Mouse (Mus musculus) limb, embryonic 14.5 days (tissue): ENCODE results near the gene Moxd1. TPM values are rescaled to one million over a fixed set of nuclear protein-coding genes. Genes with fewer than 3 reads are reported as not detected.
A peak's percentile ranks its signal among the peaks of the same experiment; 100 is the strongest.

Experiments
- ATAC-seq: fragments of 200-750 bp; cut with Nextera tagmentation; 2 replicates; pipeline ENCODE4 v1.8.0; 2017; ENCODE audit warnings: low read depth, moderate number of reproducible peaks, moderate TSS enrichment; ENCODE audit not compliant: low FRiP score
- DNase-seq: peaks from one replicate; pipeline ENCODE4 v3.0.0-alpha.2; 2015; ENCODE audit warnings: low spot score
- H3K27ac ChIP-seq: fragments of 300-500 bp; sonication (generic); replicated peaks from 2 replicates; pipeline ENCODE4 v1.5.1; 2014; ENCODE audit warnings: low read depth, mild to moderate bottlenecking, low read length, moderate library complexity, mixed read lengths
- H3K27me3 ChIP-seq: fragments of 300-500 bp; sonication (generic); 2 replicates; pipeline ENCODE4 v1.6.1; 2014; ENCODE audit warnings: low read length, mixed read lengths; ENCODE audit not compliant: control insufficient read depth, insufficient read depth
- H3K36me3 ChIP-seq: fragments of 300-500 bp; sonication (generic); 2 replicates; pipeline ENCODE4 v1.6.1; 2014; ENCODE audit warnings: mild to moderate bottlenecking, low read length, moderate library complexity, mixed read lengths; ENCODE audit not compliant: control insufficient read depth, insufficient read depth
- H3K4me1 ChIP-seq: fragments of 300-500 bp; sonication (generic); 2 replicates; pipeline ENCODE4 v1.6.1; 2014; ENCODE audit warnings: antibody characterized with exemption, low read length, mixed read lengths; ENCODE audit not compliant: control insufficient read depth, insufficient read depth
- H3K4me2 ChIP-seq: fragments of 300-500 bp; sonication (generic); replicated peaks from 2 replicates; pipeline ENCODE4 v1.6.1; 2014; ENCODE audit warnings: low read depth, mild to moderate bottlenecking, low read length, moderate library complexity; ENCODE audit not compliant: severe bottlenecking
- H3K4me3 ChIP-seq: fragments of 300-500 bp; sonication (generic); replicated peaks from 2 replicates; pipeline ENCODE4 v1.5.1; 2014; ENCODE audit warnings: low read length
- H3K9ac ChIP-seq: fragments of 300-500 bp; sonication (generic); 2 replicates; pipeline ENCODE4 v1.6.1; 2014; ENCODE audit warnings: mild to moderate bottlenecking, low read depth, low read length, moderate library complexity; ENCODE audit not compliant: severe bottlenecking
- H3K9me3 ChIP-seq: fragments of 300-500 bp; sonication (generic); 2 replicates; pipeline ENCODE4 v1.6.1; 2016; ENCODE audit warnings: low read length; ENCODE audit not compliant: control insufficient read depth
- POLR2A ChIP-seq: fragments of 200-500 bp; IDR thresholded peaks from 2 replicates; pipeline ENCODE4 v1.8.0; 2012; ENCODE audit warnings: inconsistent platforms, mild to moderate bottlenecking, moderate library complexity, borderline replicate concordance; ENCODE audit not compliant: insufficient read depth, insufficient read length; ENCODE audit errors: extremely low read depth
- WGBS: fragments of 180-500 bp; shearing (Covaris S2); extraction: QIAGEN DNeasy Blood & Tissue Kit; methylation state at CpG from one replicate; pipeline ENCODE4 v1.1.7; 2014; 5-methylcytosine and 5-hydroxymethylcytosine counted together
- polyA plus RNA-seq, 2 experiments: library from polyadenylated mRNA; depleted of rRNA in 1 of 2; stranded (reverse) in 1 of 2; unstranded in 1 of 2; fragments of >200 nt; fragmentation: Nextera tagmentation in 1 of 2; extraction: Ambion mirVana in 1 of 2; gene quantifications; 2 replicates each; pipeline versions ENCODE4 v1.2.1 to v1.2.3; 2012 to 2014

The Moxd1 gene
- polyA plus RNA-seq (2012; rRNA removed): 34.5 and 34.9 TPM in 2 replicates
- polyA plus RNA-seq (2014; fragmentation: Nextera tagmentation; extraction: Ambion mirVana): 24.2 and 25.5 TPM in 2 replicates

GRCm38 (mm10) chr10:24223449-24224143 is at the start of gene Moxd1:
Gene Moxd1, plus strand, starts transcription at chr10:24223517.
- no peak for DNase-seq
- H3K9ac ChIP-seq: peak within 1 kb of the TSS; percentile 56
- no peaks in the 10 kb centered on the region for H3K9me3 ChIP-seq
- H3K4me3 ChIP-seq: peak within 1 kb of the TSS; percentile 52
- no peak within 1 kb of the TSS for H3K27ac ChIP-seq
- peak; percentile 65 for ATAC-seq
- H3K36me3 ChIP-seq: no peaks in the 10 kb centered on the region
- peaks cover 30% of the 10 kb centered on the region; the same call in 1 of the 2 replicates for H3K27me3 ChIP-seq
- WGBS: 1% methylated on average over 46 of the region's 56 CpGs
- H3K4me1 ChIP-seq: peaks cover 7% of the 10 kb centered on the region
- peak within 1 kb of the TSS; percentile 95 for H3K4me2 ChIP-seq
- no peak for TF ChIP-seq POLR2A

- no peaks in the 10 kb centered on the region for H3K27me3 ChIP-seq
- H3K36me3 ChIP-seq: peaks cover 15% of the 10 kb centered on the region
- no peak overlapping the region for H3K4me3 ChIP-seq
- no peak overlapping the region for H3K4me2 ChIP-seq
- 68% methylated on average over 7 of the region's 7 CpGs for WGBS
- no peak for TF ChIP-seq POLR2A
- H3K9me3 ChIP-seq: no peaks in the 10 kb centered on the region
- H3K4me1 ChIP-seq: no peaks in the 10 kb centered on the region
- no peak overlapping the region for H3K27ac ChIP-seq
- no peak overlapping the region for H3K9ac ChIP-seq
- ATAC-seq: peak; percentile 23; the same call in 1 of the 2 replicates
- no peak for DNase-seq
Measured at GRCm38 (mm10) chr10:24190392-24190791, 32.9 kb upstream of the Moxd1 start.

- H3K4me2 ChIP-seq: no peak overlapping the region
- WGBS: 56% methylated on average over 1 of the region's 1 CpGs
- no peak overlapping the region for H3K27ac ChIP-seq
- peaks cover 6% of the 10 kb centered on the region; the same call in 1 of the 2 replicates for H3K36me3 ChIP-seq
- peaks cover 5% of the 10 kb centered on the region; the same call in 1 of the 2 replicates for H3K9me3 ChIP-seq
- ATAC-seq (peak; percentile 60; the same call in 1 of the 2 replicates), DNase-seq (peak; percentile 23)
- no peak overlapping the region for H3K4me3 ChIP-seq
- no peak overlapping the region for H3K9ac ChIP-seq
- no peaks in the 10 kb centered on the region for H3K4me1 ChIP-seq
- H3K27me3 ChIP-seq: no peaks in the 10 kb centered on the region
- no peak for TF ChIP-seq POLR2A
Measured at GRCm38 (mm10) chr10:24191977-24192376, 31.3 kb upstream of the Moxd1 start.

GRCm38 (mm10) chr10:24199303-24199702 is 24.0 kb upstream of the Moxd1 start:
- Histone ChIP-seq H3K4me2 (no peak overlapping the region), H3K9ac (no peak overlapping the region), H3K27ac (no peak overlapping the region), H3K36me3 (no peaks in the 10 kb centered on the region), H3K4me3 (no peak overlapping the region), H3K4me1 (no peaks in the 10 kb centered on the region), H3K27me3 (no peaks in the 10 kb centered on the region), H3K9me3 (peaks cover 5% of the 10 kb centered on the region; the same call in 1 of the 2 replicates)
- 84% methylated on average over 12 of the region's 12 CpGs for WGBS
- no peak for DNase-seq
- no peak for TF ChIP-seq POLR2A
- ATAC-seq: no peak

DNA sequence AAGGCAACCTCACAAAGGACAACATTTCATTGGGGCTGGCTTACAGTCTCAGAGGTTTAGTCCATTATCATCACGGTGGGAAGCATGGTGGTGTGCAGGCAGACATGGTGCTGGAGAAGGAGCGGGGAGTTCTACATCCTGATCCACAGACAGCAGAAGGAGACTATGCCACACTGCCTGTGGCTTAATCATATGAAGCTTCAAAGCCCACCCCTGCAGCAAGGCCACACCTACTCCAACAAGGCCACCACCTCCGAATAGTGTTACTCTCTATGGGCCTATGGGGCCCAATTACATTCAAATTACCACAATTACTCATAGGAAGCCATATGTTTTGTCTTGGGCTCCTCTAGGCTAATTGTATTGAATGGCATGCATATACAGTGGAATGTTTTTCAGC is 23.2 kb upstream of the Moxd1 start:
- H3K9me3 ChIP-seq: peaks cover 5% of the 10 kb centered on the region; the same call in 1 of the 2 replicates
- no peak for ATAC-seq
- H3K27ac ChIP-seq: no peak overlapping the region
- no peak overlapping the region for H3K4me2 ChIP-seq
- no peak overlapping the region for H3K4me3 ChIP-seq
- no peak overlapping the region for H3K9ac ChIP-seq
- H3K4me1 ChIP-seq: no peaks in the 10 kb centered on the region
- H3K27me3 ChIP-seq: no peaks in the 10 kb centered on the region
- H3K36me3 ChIP-seq: no peaks in the 10 kb centered on the region
- DNase-seq: no peak
- TF ChIP-seq POLR2A: no peak
- WGBS: 82% methylated on average over 3 of the region's 3 CpGs
